Mouse (Mus musculus) thymus, adult 2 months (tissue): ENCODE results near the gene Tatdn2.

Experiments used
- CTCF ChIP-seq: fragments of 200-500 bp; IDR thresholded peaks from 2 replicates; pipeline ENCODE4 v1.5.1; 2012; ENCODE audit warnings: mild to moderate bottlenecking, control low read depth, low read length, moderate library complexity, borderline replicate concordance; ENCODE audit not compliant: control insufficient read depth, poor library complexity, insufficient read depth; ENCODE audit errors: extremely low read depth
- POLR2A ChIP-seq: fragments of 200-500 bp; IDR thresholded peaks from 2 replicates; pipeline ENCODE4 v1.6.1; 2012; ENCODE audit warnings: mild to moderate bottlenecking, low read length, control low read depth, moderate library complexity; ENCODE audit not compliant: control insufficient read depth, poor library complexity, insufficient read depth; ENCODE audit errors: extremely low read depth

DNA sequence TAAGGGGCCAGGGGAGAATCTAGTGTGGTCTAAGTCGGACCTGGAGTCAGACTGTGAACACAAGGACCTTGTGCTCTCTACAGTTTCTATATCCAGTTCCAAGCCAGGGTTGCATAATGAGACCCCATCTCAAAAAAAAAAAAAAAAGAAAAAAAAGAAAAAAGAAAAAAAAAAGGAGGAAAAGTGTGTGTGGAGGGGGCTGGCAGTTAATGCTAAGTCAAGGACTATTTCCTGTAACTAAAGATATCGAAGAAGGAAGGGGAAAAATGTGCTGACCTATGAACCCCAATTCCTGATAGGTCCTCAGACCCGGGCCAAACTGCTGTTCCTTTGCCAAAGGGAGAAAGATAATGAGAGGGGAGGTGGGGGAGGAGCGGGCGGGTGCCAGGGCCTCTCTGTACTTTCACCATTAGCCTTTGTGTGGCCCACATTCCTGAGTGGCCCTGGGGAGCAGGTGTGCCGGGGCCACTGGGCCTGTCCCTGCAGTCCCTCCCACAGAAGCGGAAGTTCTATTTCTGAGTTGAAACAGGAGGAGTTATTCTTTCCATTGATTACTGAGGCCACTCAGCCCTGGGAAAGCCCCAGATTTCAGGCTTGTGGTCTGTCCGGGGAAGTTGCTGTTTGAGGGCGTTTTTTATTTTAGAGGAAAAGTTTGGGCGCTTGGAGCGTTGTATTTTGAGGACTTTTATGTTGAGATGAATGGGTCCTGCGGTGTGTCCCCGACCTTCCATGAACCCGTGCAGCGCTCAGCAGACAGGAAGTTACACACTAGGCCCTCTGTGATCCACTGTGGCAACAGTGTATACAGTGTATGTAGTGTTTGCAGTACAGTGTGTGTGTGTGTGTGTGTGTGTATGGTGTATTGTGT, 28.3 kb upstream of the Tatdn2 start:
- no peak for TF ChIP-seq CTCF
- no peak for TF ChIP-seq POLR2A
